Mouse (Mus musculus): ENCODE measurements around the gene Mdga1.

Gene Mdga1

GRCm38 (mm10) chr17:29970037-29970555, at the start of gene Mdga1:
Gene Mdga1 (minus strand): TSS chr17:29970087.
- DNase-seq (ENCODE audit: extremely low read depth, low read depth, low spot score) = no peak

- DNase-seq (ENCODE audit: extremely low read depth, low read depth, low spot score) = no peak
Measured at GRCm38 (mm10) chr17:30018927-30019610, 49.2 kb upstream of the Mdga1 start.

- no peak for DNase-seq (ENCODE audit: extremely low read depth, low read depth, low spot score)
Measured at GRCm38 (mm10) chr17:30014660-30015059, 44.8 kb upstream of the Mdga1 start.

GRCm38 (mm10) chr17:30008392-30008791, 38.5 kb upstream of the Mdga1 start:
- DNase-seq (ENCODE audit: extremely low read depth, low read depth, low spot score) = peak; percentile 19

- no peak for DNase-seq (ENCODE audit: extremely low read depth, low read depth, low spot score)
Measured at GRCm38 (mm10) chr17:30007883-30008282, 38.0 kb upstream of the Mdga1 start.

GRCm38 (mm10) chr17:30006877-30007276, 37.0 kb upstream of the Mdga1 start:
- DNase-seq (ENCODE audit: extremely low read depth, low read depth, low spot score) = no peak

GRCm38 (mm10) chr17:30005451-30005941, 35.6 kb upstream of the Mdga1 start:
- no peak for DNase-seq (ENCODE audit: extremely low read depth, low read depth, low spot score)

GRCm38 (mm10) chr17:30005103-30005443, 35.2 kb upstream of the Mdga1 start:
- no peak for DNase-seq (ENCODE audit: extremely low read depth, low read depth, low spot score)

GRCm38 (mm10) chr17:30004203-30005102, 34.6 kb upstream of the Mdga1 start, which contains the start of gene Zfand3:
Gene Zfand3 (plus strand): TSS chr17:30004733.
- DNase-seq (ENCODE audit: extremely low read depth, low read depth, low spot score) = peak; percentile 39

- no peak for DNase-seq (ENCODE audit: extremely low read depth, low read depth, low spot score)
Measured at GRCm38 (mm10) chr17:29998566-29999295, 28.8 kb upstream of the Mdga1 start.

GRCm38 (mm10) chr17:29997726-29998125, 27.8 kb upstream of the Mdga1 start:
- no peak for DNase-seq (ENCODE audit: extremely low read depth, low read depth, low spot score)

- DNase-seq (ENCODE audit: extremely low read depth, low read depth, low spot score) = no peak
Measured at GRCm38 (mm10) chr17:29995986-29996385, 26.1 kb upstream of the Mdga1 start.

- no peak for DNase-seq (ENCODE audit: extremely low read depth, low read depth, low spot score)
Measured at GRCm38 (mm10) chr17:29994459-29994858, 24.6 kb upstream of the Mdga1 start.

GRCm38 (mm10) chr17:29994011-29994410, 24.1 kb upstream of the Mdga1 start:
- DNase-seq (ENCODE audit: extremely low read depth, low read depth, low spot score) = no peak

GRCm38 (mm10) chr17:29993488-29993887, 23.6 kb upstream of the Mdga1 start:
- DNase-seq (ENCODE audit: extremely low read depth, low read depth, low spot score) = no peak

- no peak for DNase-seq (ENCODE audit: extremely low read depth, low read depth, low spot score)
Measured at GRCm38 (mm10) chr17:29990845-29991244, 21.0 kb upstream of the Mdga1 start.

GRCm38 (mm10) chr17:29990136-29990535, 20.2 kb upstream of the Mdga1 start:
- DNase-seq (ENCODE audit: extremely low read depth, low read depth, low spot score) = no peak

- DNase-seq (ENCODE audit: extremely low read depth, low read depth, low spot score) = no peak
Measured at GRCm38 (mm10) chr17:29989653-29990052, 19.8 kb upstream of the Mdga1 start.

- no peak for DNase-seq (ENCODE audit: extremely low read depth, low read depth, low spot score)
Measured at GRCm38 (mm10) chr17:29988141-29988540, 18.3 kb upstream of the Mdga1 start.

GRCm38 (mm10) chr17:29985534-29985933, 15.6 kb upstream of the Mdga1 start:
- DNase-seq (ENCODE audit: extremely low read depth, low read depth, low spot score) = no peak

- no peak for DNase-seq (ENCODE audit: extremely low read depth, low read depth, low spot score)
Measured at GRCm38 (mm10) chr17:29984931-29985330, 15.0 kb upstream of the Mdga1 start.
